Mouse (Mus musculus) 3T3-L1 (cell line): Measurements from ENCODE around the gene Setd5.

Experiments
- DNase-seq: peaks from one replicate; pipeline ENCODE4 v3.0.0-alpha.2; 2015; ENCODE audit warnings: low read depth, low spot score

The Setd5 gene

GRCm38 (mm10) chr6:113054552-113055107 is 22.5 kb upstream of the Setd5 start:
- DNase-seq: no peak

DNA sequence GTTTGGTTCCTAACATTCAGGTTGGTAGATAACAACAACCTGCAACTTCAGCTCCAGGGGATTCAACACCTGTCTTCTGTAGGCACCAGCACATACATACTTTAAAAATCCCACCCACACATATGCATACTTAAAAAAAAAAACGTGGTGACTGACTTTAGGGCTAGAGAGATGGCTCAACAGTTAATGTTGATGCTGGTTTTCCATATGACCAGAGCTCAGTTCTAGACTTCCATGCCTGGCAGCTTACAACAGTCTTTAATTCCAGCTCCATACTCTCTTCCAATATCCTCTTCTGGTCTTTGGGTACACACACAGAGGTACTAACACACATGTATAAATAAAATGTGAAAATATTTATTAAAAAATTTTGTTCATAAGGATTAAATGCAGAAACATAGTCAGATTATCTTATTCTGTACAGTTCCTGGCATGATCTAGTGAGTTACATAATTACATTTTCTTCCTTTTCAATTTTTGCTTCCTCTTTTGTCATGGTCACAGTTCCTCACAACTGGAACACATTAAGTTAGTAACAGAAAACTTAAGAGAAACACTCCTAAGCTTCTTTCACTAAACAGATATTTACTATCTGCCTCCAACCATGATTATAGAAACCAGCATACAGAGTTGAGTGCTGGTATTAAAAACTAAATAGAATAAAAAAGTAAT is 16.1 kb upstream of the Setd5 start:
- DNase-seq: no peak

GRCm38 (mm10) chr6:113062253-113062652 is 14.9 kb upstream of the Setd5 start:
- DNase-seq: peak; percentile 57

GRCm38 (mm10) chr6:113063363-113063762 is 13.8 kb upstream of the Setd5 start:
- DNase-seq: no peak

GRCm38 (mm10) chr6:113065186-113065585 is 12.0 kb upstream of the Setd5 start:
- DNase-seq: no peak

GRCm38 (mm10) chr6:113069154-113069553 is 8.0 kb upstream of the Setd5 start:
- no peak for DNase-seq

GRCm38 (mm10) chr6:113075261-113075660 is 1.9 kb upstream of the Setd5 start:
- peak; percentile 82 for DNase-seq

DNA sequence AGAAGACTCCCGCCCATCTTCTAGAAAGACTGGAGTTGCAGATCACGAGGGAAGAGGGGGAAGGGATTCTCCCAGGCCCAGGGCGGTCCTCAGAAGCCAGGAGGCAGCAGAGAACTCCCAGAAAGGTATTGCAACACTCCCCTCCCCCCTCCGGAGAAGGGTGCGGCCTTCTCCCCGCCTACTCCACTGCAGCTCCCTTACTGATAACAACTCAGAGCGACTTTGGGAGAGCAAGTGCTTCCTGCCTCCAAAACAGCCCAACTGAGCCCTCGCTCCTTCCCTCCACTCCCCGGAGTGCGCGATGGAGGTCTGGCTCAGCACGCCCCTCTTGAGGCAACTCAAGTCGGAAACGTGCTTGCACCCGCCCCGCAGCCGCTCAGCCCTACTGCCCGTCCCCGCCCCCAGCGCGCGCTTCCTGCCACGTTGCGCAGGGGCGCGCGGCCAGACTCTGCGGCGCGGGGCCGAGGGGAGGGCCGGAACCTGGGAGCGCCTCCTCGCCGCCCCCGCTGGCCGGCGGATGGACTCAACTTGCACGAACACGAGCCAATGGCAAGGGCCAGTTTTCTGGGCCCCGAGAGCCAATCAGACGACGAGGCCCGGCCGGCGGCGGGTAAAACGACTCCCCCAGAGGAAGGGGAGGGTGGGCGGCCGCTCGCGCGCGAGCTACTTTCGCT is 1.0 kb upstream of the Setd5 start:
- DNase-seq: peak; percentile 99

DNA sequence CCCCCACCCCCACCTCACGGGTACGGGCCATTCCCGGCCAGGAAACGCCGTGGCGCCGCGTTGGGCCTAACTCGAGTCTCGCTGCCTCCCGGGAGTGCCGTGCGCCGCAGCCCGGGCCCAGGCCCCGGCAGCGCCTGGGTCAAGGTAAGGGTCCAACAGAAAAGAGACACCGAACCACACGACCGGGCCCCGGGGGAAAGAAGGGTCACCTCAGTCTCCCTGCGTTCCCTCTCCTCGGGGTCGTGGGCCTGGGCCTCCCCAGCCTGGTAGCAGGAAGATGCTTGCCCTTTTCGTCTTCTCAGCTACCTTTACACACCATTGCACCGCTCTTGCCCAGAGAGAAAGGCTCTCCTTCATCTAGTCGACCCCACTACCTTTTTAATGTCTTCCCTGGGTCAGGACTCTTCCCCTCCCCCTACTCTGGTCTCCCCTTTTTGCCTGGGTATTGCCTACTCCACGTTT is 435 bp downstream of the Setd5 start:
- DNase-seq: peak; percentile 57

DNA sequence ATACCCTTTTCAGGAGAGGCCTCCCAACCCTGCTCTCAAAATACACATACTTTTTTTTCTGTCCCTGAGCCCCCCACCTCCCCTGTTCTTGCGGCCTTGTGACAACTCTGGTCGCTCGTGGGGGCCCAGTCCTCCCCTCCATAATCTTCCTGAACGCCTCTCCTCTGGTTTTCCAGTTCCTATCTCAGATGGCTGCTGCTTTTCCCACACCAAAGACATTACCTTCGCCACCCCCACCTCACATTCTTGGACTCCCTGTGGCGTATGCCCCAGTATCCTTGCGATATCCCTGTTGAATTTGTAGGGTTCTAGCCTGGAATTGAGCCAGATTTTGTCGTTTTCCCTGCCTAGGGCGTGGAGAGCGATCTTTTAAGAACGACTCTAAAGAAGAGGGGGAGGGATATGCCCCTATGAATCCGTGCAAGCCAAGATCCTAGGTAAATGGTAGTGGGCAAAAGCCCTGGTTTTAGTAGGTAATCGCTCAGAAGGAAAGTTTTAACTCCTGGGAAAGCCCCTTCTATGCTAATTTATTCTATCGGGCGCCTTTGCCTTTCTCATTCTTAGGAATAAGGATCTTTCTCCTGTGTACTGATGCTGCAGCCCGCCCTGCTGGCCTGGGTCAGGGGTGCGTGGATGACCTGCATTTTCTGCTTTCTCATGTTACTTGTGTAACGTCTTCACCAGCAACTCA is 1.0 kb downstream of the Setd5 start:
- peak; percentile 76 for DNase-seq

GRCm38 (mm10) chr6:113079492-113079891 is 2.3 kb downstream of the Setd5 start:
- DNase-seq: peak; percentile 73

DNA sequence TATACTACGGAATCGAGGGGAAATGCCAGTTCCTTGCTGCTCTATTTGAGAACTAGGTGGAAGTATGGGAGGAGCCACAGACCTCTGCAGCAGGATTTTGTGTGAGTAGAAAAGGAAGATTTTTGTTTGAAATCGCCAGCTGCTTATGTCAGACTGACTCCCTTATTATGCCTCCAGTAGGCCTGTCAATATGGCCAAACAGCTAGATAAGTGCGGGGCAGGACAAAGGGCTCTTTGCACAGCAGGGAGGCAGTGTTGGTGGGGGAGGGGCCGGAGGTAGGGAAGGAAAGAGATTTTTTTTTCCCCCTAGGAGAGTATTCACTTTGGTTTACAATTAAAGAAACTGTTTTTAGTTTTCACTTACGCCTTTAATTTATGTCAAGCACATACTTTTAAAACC is 5.1 kb downstream of the Setd5 start:
- no peak for DNase-seq

DNA sequence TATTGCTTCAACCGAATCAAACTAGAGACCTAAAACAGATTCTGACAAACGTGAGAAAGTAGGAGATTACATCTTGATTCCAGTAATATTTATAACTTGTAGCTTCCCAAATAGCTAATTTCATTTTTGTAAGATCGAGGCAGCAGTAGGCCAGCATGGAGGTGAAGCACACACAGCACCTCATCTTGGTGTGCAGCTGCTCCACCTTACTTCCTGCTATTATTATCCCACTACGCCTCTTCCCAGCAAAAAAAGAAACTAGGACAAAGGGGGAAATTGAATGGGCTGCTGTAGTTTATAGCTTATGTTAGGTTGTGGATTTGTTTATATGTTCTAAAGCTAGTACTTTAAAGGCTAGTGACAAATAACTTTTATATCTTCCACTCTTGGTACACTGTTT is 7.4 kb downstream of the Setd5 start:
- no peak for DNase-seq

DNA sequence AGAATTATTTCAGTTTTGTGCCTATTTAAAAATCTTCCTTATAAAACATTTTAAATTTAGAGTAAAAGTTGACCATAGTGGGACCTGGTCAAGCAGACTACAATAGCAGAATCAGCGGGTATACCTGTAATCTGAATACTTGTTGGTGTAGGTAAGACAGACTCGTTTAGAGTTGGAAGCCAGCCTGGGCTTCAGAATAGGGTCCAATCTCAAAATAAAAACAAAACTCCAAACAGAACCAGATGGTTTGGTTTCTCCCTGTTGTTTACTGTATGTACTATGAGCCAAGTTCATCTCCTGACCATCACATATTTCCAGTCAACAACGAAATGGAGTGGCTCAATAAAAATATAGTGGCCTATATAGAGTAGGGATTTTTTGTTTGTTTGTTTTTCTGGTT is 16.0 kb downstream of the Setd5 start:
- DNase-seq: no peak

GRCm38 (mm10) chr6:113095547-113095946 is 18.4 kb downstream of the Setd5 start:
- DNase-seq: no peak

GRCm38 (mm10) chr6:113097662-113098061 is 20.5 kb downstream of the Setd5 start:
- peak; percentile 49 for DNase-seq

- peak; percentile 100 for DNase-seq
Measured at GRCm38 (mm10) chr6:113099640-113100289, 22.6 kb downstream of the Setd5 start.

- DNase-seq: no peak
Measured at GRCm38 (mm10) chr6:113102541-113102940, 25.4 kb downstream of the Setd5 start.

GRCm38 (mm10) chr6:113103765-113104164 is 26.6 kb downstream of the Setd5 start:
- DNase-seq: peak; percentile 84

- DNase-seq: no peak
Measured at GRCm38 (mm10) chr6:113109378-113109777, 32.2 kb downstream of the Setd5 start.

DNA sequence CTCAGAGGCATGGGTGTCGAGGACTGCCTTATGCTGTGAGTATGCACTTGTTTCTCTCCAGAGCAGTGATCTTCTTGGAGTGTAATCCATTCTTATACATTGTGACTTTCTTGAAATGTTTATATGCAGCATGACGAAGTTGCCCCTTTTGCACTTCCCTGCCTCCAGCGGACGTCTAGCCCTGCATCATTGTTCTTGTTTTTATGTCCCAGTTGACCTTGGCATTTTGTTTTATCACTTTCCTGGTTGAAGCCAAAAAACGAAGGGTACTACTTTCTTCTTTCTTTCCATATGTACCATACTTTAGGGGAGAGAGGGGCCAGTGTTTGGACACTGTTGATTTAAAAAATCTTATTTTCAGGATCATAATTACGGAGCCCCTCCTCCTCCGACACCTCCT is 32.8 kb downstream of the Setd5 start:
- no peak for DNase-seq

DNA sequence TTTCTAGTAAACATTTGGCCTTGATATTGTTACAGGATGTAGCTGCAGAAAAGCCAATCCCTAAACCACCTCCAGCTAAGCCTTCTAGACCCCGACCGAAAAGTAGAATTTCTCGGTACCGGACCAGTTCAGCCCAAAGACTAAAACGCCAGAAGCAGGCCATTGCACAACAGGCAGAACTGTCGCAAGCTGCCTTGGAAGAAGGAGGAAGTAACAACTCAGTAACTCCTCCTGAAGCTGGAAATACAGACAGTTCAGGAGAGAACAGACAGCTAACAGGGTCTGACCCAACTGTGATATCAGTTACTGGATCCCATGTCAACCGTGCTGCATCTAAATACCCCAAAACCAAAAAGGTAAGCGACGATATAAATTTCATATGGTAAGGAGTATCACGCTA is 43.6 kb downstream of the Setd5 start:
- no peak for DNase-seq
